Mouse (Mus musculus) cerebellum, postnatal 10 days (tissue): ENCODE results near the gene Ncapd3.

ENCODE experiments used
- DNase-seq, 2 experiments: peaks; one replicate each; pipeline ENCODE4 v3.0.0; 2021; ENCODE audit warnings: mixed read lengths in 2 of 2

Gene Ncapd3

GRCm38 (mm10) chr9:27125450-27125849 lies 95.5 kb downstream of the Ncapd3 start:
- DNase-seq, result peak in 1 of 2 experiments; percentile 29

- no peak for DNase-seq
Measured at GRCm38 (mm10) chr9:27126543-27126942, 96.6 kb downstream of the Ncapd3 start.

GRCm38 (mm10) chr9:27128629-27129028 lies 98.7 kb downstream of the Ncapd3 start:
- no peak for DNase-seq

GRCm38 (mm10) chr9:27134410-27134809 lies 104.4 kb downstream of the Ncapd3 start:
- peak; percentile 75 to 78 for DNase-seq

GRCm38 (mm10) chr9:27135372-27135771 lies 105.4 kb downstream of the Ncapd3 start:
- no peak for DNase-seq

DNA sequence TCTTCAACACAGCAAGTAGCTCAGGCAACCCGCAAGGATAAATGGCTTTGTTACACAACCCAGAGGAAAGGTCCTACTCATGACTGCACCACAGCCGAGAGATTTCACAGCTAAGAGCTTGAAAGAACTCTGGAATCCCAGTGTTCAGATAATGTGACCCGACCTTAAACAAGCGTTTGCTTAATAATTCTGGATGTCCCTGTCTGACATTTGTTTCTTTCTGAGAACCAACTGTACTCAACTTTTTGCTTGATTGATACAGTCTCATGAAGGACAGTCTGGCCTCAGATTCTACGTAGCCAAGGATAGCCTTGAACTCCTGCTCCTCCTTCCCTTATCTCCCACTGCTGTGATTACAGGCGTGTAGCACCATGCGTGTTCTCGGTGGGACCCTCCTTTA lies 106.7 kb downstream of the Ncapd3 start:
- DNase-seq, result no peak

GRCm38 (mm10) chr9:27140432-27141065 lies 110.6 kb downstream of the Ncapd3 start:
- no peak for DNase-seq

GRCm38 (mm10) chr9:27144271-27144840 lies 114.4 kb downstream of the Ncapd3 start:
- no peak for DNase-seq
